Mouse (Mus musculus) forebrain, embryonic 12.5 days (tissue): Measurements from ENCODE around the gene D5Ertd577e. TPM values are rescaled to one million over a fixed set of nuclear protein-coding genes. Genes with fewer than 3 reads are reported as not detected.
"Not testable (repeated sequence)": the region's sequence is repeated elsewhere in the genome, so short reads cannot be mapped to it uniquely, and the experiment has no call there.

Experiments used
- ATAC-seq: fragments of 200-750 bp; cut with Nextera tagmentation; 2 replicates; pipeline ENCODE4 v1.8.0; 2017; ENCODE audit warnings: moderate TSS enrichment; ENCODE audit not compliant: low FRiP score
- H3K27ac ChIP-seq: fragments of 300-500 bp; sonication (generic); 2 replicates; pipeline ENCODE4 v1.5.1; 2016; ENCODE audit warnings: mild to moderate bottlenecking
- H3K27me3 ChIP-seq: fragments of 300-500 bp; sonication (generic); 2 replicates; pipeline ENCODE4 v1.6.1; 2016; ENCODE audit warnings: mild to moderate bottlenecking
- H3K36me3 ChIP-seq: fragments of 300-500 bp; sonication (generic); replicated peaks from 2 replicates; pipeline ENCODE4 v1.6.1; 2016; ENCODE audit warnings: mild to moderate bottlenecking
- H3K4me1 ChIP-seq: fragments of 300-500 bp; sonication (generic); 2 replicates; pipeline ENCODE4 v1.6.1; 2016
- H3K4me2 ChIP-seq: fragments of 300-500 bp; sonication (generic); 2 replicates; pipeline ENCODE4 v1.6.1; 2016; ENCODE audit warnings: mild to moderate bottlenecking, moderate library complexity
- H3K4me3 ChIP-seq: fragments of 300-500 bp; sonication (generic); replicated peaks from 2 replicates; pipeline ENCODE4 v1.5.1; 2016; ENCODE audit warnings: mild to moderate bottlenecking
- H3K9ac ChIP-seq: fragments of 300-500 bp; sonication (generic); 2 replicates; pipeline ENCODE4 v1.6.1; 2016; ENCODE audit warnings: mild to moderate bottlenecking
- H3K9me3 ChIP-seq: fragments of 300-500 bp; sonication (generic); 2 replicates; pipeline ENCODE4 v1.6.1; 2016
- WGBS: fragments of 180-500 bp; shearing (Covaris S2); methylation state at CpG from one replicate; pipeline ENCODE4 v1.1.7; 2016; 5-methylcytosine and 5-hydroxymethylcytosine counted together
- polyA plus RNA-seq: library from polyadenylated mRNA; unstranded; fragments of >200 nt; fragmentation: Nextera tagmentation; extraction: Ambion mirVana; gene quantifications from 2 replicates; pipeline ENCODE4 v1.2.1, GENCODE M21; 2016

The D5Ertd577e gene
- polyA plus RNA-seq, result not detected in 2 replicates

GRCm38 (mm10) chr5:95456506-95456905 lies at the start of gene D5Ertd577e:
TSS of gene D5Ertd577e (plus strand) at chr5:95456806.
- H3K36me3 ChIP-seq, H3K27ac ChIP-seq, H3K27me3 ChIP-seq, H3K4me1 ChIP-seq, H3K9me3 ChIP-seq, H3K4me3 ChIP-seq, H3K4me2 ChIP-seq, H3K9ac ChIP-seq, ATAC-seq: not testable (repeated sequence)
- WGBS, result 25% methylated on average over 1 of the region's 1 CpGs

GRCm38 (mm10) chr5:95510458-95510857 lies 53.9 kb downstream of the D5Ertd577e start, which contains the start of gene Gm3286:
TSS of gene Gm3286 (plus strand) at chr5:95510758.
- ATAC-seq, H3K9ac ChIP-seq, H3K4me2 ChIP-seq, H3K36me3 ChIP-seq, H3K9me3 ChIP-seq, H3K27me3 ChIP-seq, H3K4me3 ChIP-seq, H3K27ac ChIP-seq, H3K4me1 ChIP-seq: not testable (repeated sequence)

Other genes with a start within 250 kb of the D5Ertd577e start
- not detected in 2 replicates for gene Gm10424, start 184.0 kb upstream of the D5Ertd577e start, polyA plus RNA-seq
- gene Gm3259, start 150.9 kb upstream of the D5Ertd577e start, polyA plus RNA-seq, result not detected in 2 replicates
- not detected in 2 replicates for gene Gm3286, start 54.0 kb downstream of the D5Ertd577e start, polyA plus RNA-seq
- gene Gm7971, start 138.1 kb downstream of the D5Ertd577e start, polyA plus RNA-seq, result not detected in 2 replicates